Mouse (Mus musculus) spleen, postnatal 36 days (tissue): ENCODE data around the gene Hspe1.
A peak's percentile ranks its signal among the peaks of the same experiment; 100 is the strongest.
"Not testable (repeated sequence)": the region's sequence is repeated elsewhere in the genome, so short reads cannot be mapped to it uniquely, and the experiment has no call there.

Experiments
- DNase-seq, 2 experiments: peaks; one replicate each; pipeline ENCODE4 v3.0.0; 2022; ENCODE audit warnings: low spot score in 2 of 2, mixed read lengths in 1 of 2

Hspe1 gene

GRCm38 (mm10) chr1:55085781-55086366 lies 2.1 kb upstream of the Hspe1 start:
- DNase-seq = no peak

- peak in 1 of 2 experiments; percentile 6 for DNase-seq
These were observed 998 bp upstream of the Hspe1 start for GRCm38 (mm10) chr1:55086868-55087400.

GRCm38 (mm10) chr1:55087401-55087904 lies 479 bp upstream of the Hspe1 start:
- no peak for DNase-seq

- DNase-seq = no peak
These were observed 922 bp downstream of the Hspe1 start for GRCm38 (mm10) chr1:55088611-55089497.

- DNase-seq = no peak
These were observed 1.6 kb downstream of the Hspe1 start for GRCm38 (mm10) chr1:55089498-55090064.

- no peak for DNase-seq
These were observed 4.1 kb downstream of the Hspe1 start for GRCm38 (mm10) chr1:55092056-55092455.

GRCm38 (mm10) chr1:55092469-55092868 lies 4.5 kb downstream of the Hspe1 start:
- DNase-seq = no peak

- no peak for DNase-seq
These were observed 19.1 kb downstream of the Hspe1 start for GRCm38 (mm10) chr1:55106919-55107585.

- no peak for DNase-seq
These were observed 19.7 kb downstream of the Hspe1 start for GRCm38 (mm10) chr1:55107644-55108043.

GRCm38 (mm10) chr1:55108473-55108872 lies 20.5 kb downstream of the Hspe1 start:
- no peak for DNase-seq

- no peak for DNase-seq
These were observed 21.3 kb downstream of the Hspe1 start for GRCm38 (mm10) chr1:55109066-55109766.

- no peak for DNase-seq
These were observed 35.1 kb downstream of the Hspe1 start for GRCm38 (mm10) chr1:55123046-55123445.

- no peak for DNase-seq
These were observed 35.6 kb downstream of the Hspe1 start for GRCm38 (mm10) chr1:55123561-55123960.

- not testable (repeated sequence) for DNase-seq
These were observed 36.2 kb downstream of the Hspe1 start for GRCm38 (mm10) chr1:55124136-55124535.

- no peak for DNase-seq
These were observed 41.8 kb downstream of the Hspe1 start for GRCm38 (mm10) chr1:55129716-55130115.

- DNase-seq = no peak
These were observed 42.4 kb downstream of the Hspe1 start for GRCm38 (mm10) chr1:55130190-55130916.

GRCm38 (mm10) chr1:55130943-55131401 lies 43.0 kb downstream of the Hspe1 start, which contains the start of gene Mob4:
Gene Mob4, plus strand, starts transcription at chr1:55131231.
- peak; percentile 90 to 91 for DNase-seq

GRCm38 (mm10) chr1:55131424-55132014 lies 43.6 kb downstream of the Hspe1 start:
- peak; percentile 50 to 54 for DNase-seq

GRCm38 (mm10) chr1:55132308-55132707 lies 44.4 kb downstream of the Hspe1 start:
- no peak for DNase-seq

- no peak for DNase-seq
These were observed 45.2 kb downstream of the Hspe1 start for GRCm38 (mm10) chr1:55133173-55133572.
